Mouse (Mus musculus): ENCODE measurements around the gene Tob1. TPM values are rescaled to one million over a fixed set of nuclear protein-coding genes. Genes with fewer than 3 reads are reported as not detected.

The Tob1 gene
- total and polyA plus RNA-seq, 3 experiments, result 2.4 to 7.5 TPM; not detected in 1

- H3K9ac ChIP-seq (ENCODE audit: control insufficient read depth, low read depth, low read length, poor library complexity, severe bottlenecking), result no peak overlapping the region
- H3K27ac ChIP-seq (ENCODE audit: control insufficient read depth, low read depth, low read length), result no peak overlapping the region
- H3K27me3 ChIP-seq (ENCODE audit: control insufficient read depth in 1 of 2, insufficient read depth in 2 of 2, low read length in 2 of 2), result peaks cover 4 to 9% of the 10 kb centered on the region in 2 experiments; a peak in 3 of 4 replicates
- H3K4me1 ChIP-seq (ENCODE audit: control insufficient read depth in 1 of 2, insufficient read depth in 2 of 2, low read length in 2 of 2), result peaks cover 0 to 3% of the 10 kb centered on the region in 2 experiments; a peak in 1 of 4 replicates
- H3K79me2 ChIP-seq (ENCODE audit: control insufficient read depth, insufficient read depth, low read length, poor library complexity), result no peaks in the 10 kb centered on the region
- no peak for TF ChIP-seq GABPA (IDR thresholded peaks at IDR 0.05; ENCODE audit: low read depth, low read length)
- TF ChIP-seq UBTF (IDR thresholded peaks at IDR 0.05; ENCODE audit: borderline replicate concordance, insufficient read depth, low read depth, low read length), result no peak
- TF ChIP-seq USF2 (IDR thresholded peaks at IDR 0.05; ENCODE audit: borderline replicate concordance in 1 of 2, insufficient read depth in 1 of 2, low read depth in 1 of 2, low read length in 2 of 2), result no peak
- TF ChIP-seq E2F4 (IDR thresholded peaks at IDR 0.05; ENCODE audit: borderline replicate concordance, low read depth, low read length), result no peak
- no peak for TF ChIP-seq MYB (IDR thresholded peaks at IDR 0.05; ENCODE audit: low read depth, low read length)
- TF ChIP-seq TCF12 (IDR thresholded peaks at IDR 0.05; ENCODE audit: low read depth, low read length), result no peak
- no peak for TF ChIP-seq MEF2A (IDR thresholded peaks at IDR 0.05; ENCODE audit: extremely low read depth, insufficient replicate concordance, low read depth, low read length, poor library complexity, severe bottlenecking)
- TF ChIP-seq RAD21 (IDR thresholded peaks at IDR 0.05; ENCODE audit: low read depth, low read length), result no peak
- TF ChIP-seq CTCF (IDR thresholded peaks at IDR 0.05 in 2 of 3, conservative IDR thresholded peaks at IDR 0.05 in 1 of 3; ENCODE audit: control insufficient read depth in 1 of 3, insufficient read depth in 1 of 3, low read depth in 2 of 3, low read length in 3 of 3, poor library complexity in 1 of 3, severe bottlenecking in 1 of 3), result no peak
- no peak for TF ChIP-seq NRF1 (IDR thresholded peaks at IDR 0.05; ENCODE audit: insufficient read depth, low read depth, low read length, poor library complexity, severe bottlenecking)
- no peak for TF ChIP-seq MYC (IDR thresholded peaks at IDR 0.05; ENCODE audit: low read depth, low read length)
- TF ChIP-seq MXI1 (IDR thresholded peaks at IDR 0.05; ENCODE audit: low read depth, low read length), result no peak
- no peak for TF ChIP-seq KAT2A (conservative IDR thresholded peaks at IDR 0.05; ENCODE audit: low read depth, low read length)
- no peak for TF ChIP-seq POLR2AphosphoS5 (IDR thresholded peaks at IDR 0.05; ENCODE audit: borderline replicate concordance, low read depth, low read length)
- TF ChIP-seq ETS1 (IDR thresholded peaks at IDR 0.05; ENCODE audit: low read depth, low read length), result no peak
- no peak for TF ChIP-seq TBP (IDR thresholded peaks at IDR 0.05; ENCODE audit: low read depth, low read length)
- TF ChIP-seq RCOR1 (IDR thresholded peaks at IDR 0.05; ENCODE audit: low read depth, low read length), result no peak
- no peak for TF ChIP-seq MAZ (IDR thresholded peaks at IDR 0.05; ENCODE audit: low read depth, low read length)
- no peak for TF ChIP-seq CHD2 (IDR thresholded peaks at IDR 0.05; ENCODE audit: low read length)
- TF ChIP-seq ZKSCAN1 (IDR thresholded peaks at IDR 0.05; ENCODE audit: low read depth, low read length), result no peak
- no peaks in the 10 kb centered on the region for H3K36me3 ChIP-seq (ENCODE audit: control insufficient read depth in 1 of 2, insufficient read depth in 2 of 2, low read length in 2 of 2)
- H3K9me3 ChIP-seq (replicated peaks; ENCODE audit: insufficient read depth, low read length), result no peaks in the 10 kb centered on the region
- DNase-seq (ENCODE audit: low read depth, low spot score), result no peak
- no peak overlapping the region for H3K4me3 ChIP-seq (ENCODE audit: control insufficient read depth in 1 of 2, insufficient read depth in 1 of 2, low read depth in 2 of 2, low read length in 2 of 2)
These were observed 28.5 kb downstream of the Tob1 start for GRCm38 (mm10) chr11:94239706-94240105.
